ENCODE assay signal across 8 mouse cellular contexts in the genomic region with DNA sequence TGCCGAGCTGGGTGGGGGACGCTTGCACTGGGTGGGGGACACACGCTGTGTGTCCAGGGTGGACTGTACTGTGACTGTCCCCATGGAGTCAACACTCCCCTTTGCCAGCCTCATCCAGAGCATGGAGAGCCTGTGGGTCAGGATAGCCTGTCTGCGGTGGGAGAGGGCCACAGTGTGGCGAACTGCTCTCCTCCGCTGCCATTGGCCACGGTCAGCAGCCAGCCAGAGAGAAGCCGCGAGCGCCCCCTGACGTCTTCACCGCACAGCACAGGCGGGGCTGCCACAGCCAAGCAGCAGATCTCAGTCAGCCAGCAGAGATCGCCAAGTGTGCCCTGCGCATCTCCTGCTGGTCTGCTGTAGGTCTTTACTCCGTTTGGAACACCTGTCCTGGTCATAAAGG. TPM values are rescaled to one million over a fixed set of nuclear protein-coding genes. Genes with fewer than 3 reads are reported as not detected.
DNase-seq lines count a peak whose midpoint lies in the region; ATAC-seq and TF ChIP-seq lines count a peak whose summit lies in the region.

No protein-coding gene starts in this region.

- peak; percentile 36; the same call in 1 of the 2 replicates for TF ChIP-seq CTCF in G1E (IDR thresholded peaks at IDR 0.05; ENCODE audit: low read depth, low read length)

- no peaks in the 10 kb centered on the region for H3K36me3 ChIP-seq in G1E (replicated peaks)
- no peaks in the 10 kb centered on the region for H3K36me3 ChIP-seq in hindbrain, embryonic 11.5 days (ENCODE audit: control insufficient read depth, insufficient read depth, low read length)
- H3K36me3 ChIP-seq in lung, embryonic 15.5 days, result no peaks in the 10 kb centered on the region

- DNase-seq in G1E (ENCODE audit: low spot score), result peak; percentile 27
- DNase-seq in cerebellum, postnatal 10 days, result peak; percentile 96 to 97
- DNase-seq in frontal cortex, postnatal 10 days (ENCODE audit: low spot score in 2 of 2), result peak; percentile 71 to 83
- peak; percentile 89 for DNase-seq in hindbrain, embryonic 11.5 days (ENCODE audit: low spot score)
- DNase-seq in layer of hippocampus, adult 9-11 months, result peak; percentile 88
- peak; percentile 88 for DNase-seq in ovary, postnatal 14 days (ENCODE audit: low spot score)
- peak; percentile 87 for DNase-seq in thymus, postnatal 0 days (ENCODE audit: low spot score)

- H3K9ac ChIP-seq in hindbrain, embryonic 11.5 days (ENCODE audit: low read depth, low read length), result no peak overlapping the region
- peak overlapping the region; percentile 20; the same call in 1 of the 2 replicates for H3K9ac ChIP-seq in lung, embryonic 15.5 days

- 8% methylated on average over 16 of the region's 16 CpGs for WGBS in hindbrain, embryonic 11.5 days
- WGBS in lung, embryonic 15.5 days, result 2% methylated on average over 16 of the region's 16 CpGs

- no peak overlapping the region for H3K4me3 ChIP-seq in G1E (ENCODE audit: low read depth, low read length)
- no peak overlapping the region for H3K4me3 ChIP-seq in hindbrain, embryonic 11.5 days (ENCODE audit: low read depth, low read length)
- H3K4me3 ChIP-seq in lung, embryonic 15.5 days, result no peak overlapping the region

- no peak for ATAC-seq in G1E (ENCODE audit: extremely low read depth, insufficient number of reproducible peaks, low FRiP score, poor library complexity, severe bottlenecking)
- ATAC-seq in hindbrain, embryonic 11.5 days (ENCODE audit: low FRiP score), result peak; percentile 90
- peak; percentile 81 for ATAC-seq in lung, embryonic 15.5 days (ENCODE audit: borderline replicate concordance, extremely low read depth, low FRiP score, low TSS enrichment)

- no peak overlapping the region for H3K27ac ChIP-seq in hindbrain, embryonic 11.5 days (ENCODE audit: low read depth, low read length)
- H3K27ac ChIP-seq in lung, embryonic 15.5 days, result 0 out of 2 replicates have a peak overlapping the region, but pooled peaks have one; percentile 42

- no peaks in the 10 kb centered on the region for H3K9me3 ChIP-seq in G1E (replicated peaks)
- H3K9me3 ChIP-seq in hindbrain, embryonic 11.5 days (ENCODE audit: control insufficient read depth, low read length), result no peaks in the 10 kb centered on the region
- H3K9me3 ChIP-seq in lung, embryonic 15.5 days, result no peaks in the 10 kb centered on the region

- H3K27me3 ChIP-seq in G1E (ENCODE audit: insufficient read depth, low read length), result no peaks in the 10 kb centered on the region; the same call in 1 of the 2 replicates
- H3K27me3 ChIP-seq in hindbrain, embryonic 11.5 days (ENCODE audit: control insufficient read depth, insufficient read depth, low read length), result no peaks in the 10 kb centered on the region
- H3K27me3 ChIP-seq in lung, embryonic 15.5 days, result peaks cover 3% of the 10 kb centered on the region; the same call in 1 of the 2 replicates

- no peaks in the 10 kb centered on the region for H3K4me1 ChIP-seq in G1E (ENCODE audit: insufficient read depth, low read depth, low read length)
- peaks cover 9% of the 10 kb centered on the region for H3K4me1 ChIP-seq in hindbrain, embryonic 11.5 days (replicated peaks; ENCODE audit: control insufficient read depth, insufficient read depth, low read length)
- peaks cover 45% of the 10 kb centered on the region for H3K4me1 ChIP-seq in lung, embryonic 15.5 days

- H3K4me2 ChIP-seq in hindbrain, embryonic 11.5 days (replicated peaks; ENCODE audit: low read depth, low read length), result no peak overlapping the region; the same call in 1 of the 2 replicates
- peak overlapping the region; percentile 39 for H3K4me2 ChIP-seq in lung, embryonic 15.5 days

RNA-seq across cellular contexts. Expression of a gene that starts 42.6 kb away (rescaled TPM):
- total RNA-seq in G1E (2014; fragmentation: Nextera tagmentation) (not detected in 2 replicates), G1E (2017) (0.05 TPM in 1 of 2 replicates, not detected in the other)
- polyA plus RNA-seq in G1E (2012), result not detected in 2 replicates
- polyA plus RNA-seq in hindbrain, embryonic 11.5 days (2014; fragmentation: Nextera tagmentation; extraction: Ambion mirVana), result 0.31 and 0.59 TPM in 2 replicates
- polyA plus RNA-seq in lung, embryonic 15.5 days (2015; fragmentation: Nextera tagmentation; extraction: Ambion mirVana), result 0.55 and 0.69 TPM in 2 replicates
- 0.88 and 1.4 TPM in 2 replicates for polyA plus RNA-seq in thymus, postnatal 0 days (2015; fragmentation: Nextera tagmentation; extraction: Ambion mirVana)

Comparison
In these comparisons a context has a peak if more than half of its experiments do, and no peak if none do; other contexts are left out.
1. DNase-seq: peak in every context shown above with its lines; median percentile 96 in cerebellum, postnatal 10 days; 89 in hindbrain, embryonic 11.5 days; 88 in layer of hippocampus, adult 9-11 months; 88 in ovary, postnatal 14 days; 87 in thymus, postnatal 0 days; 77 in frontal cortex, postnatal 10 days; 27 in G1E.